Mouse (Mus musculus) kidney, postnatal 4 days (tissue): ENCODE data around the gene Fbh1.

Experiments used
- DNase-seq, 2 experiments: peaks; one replicate each; pipeline ENCODE4 v3.0.0; 2021; ENCODE audit warnings: mixed read lengths in 2 of 2

Gene Fbh1

DNA sequence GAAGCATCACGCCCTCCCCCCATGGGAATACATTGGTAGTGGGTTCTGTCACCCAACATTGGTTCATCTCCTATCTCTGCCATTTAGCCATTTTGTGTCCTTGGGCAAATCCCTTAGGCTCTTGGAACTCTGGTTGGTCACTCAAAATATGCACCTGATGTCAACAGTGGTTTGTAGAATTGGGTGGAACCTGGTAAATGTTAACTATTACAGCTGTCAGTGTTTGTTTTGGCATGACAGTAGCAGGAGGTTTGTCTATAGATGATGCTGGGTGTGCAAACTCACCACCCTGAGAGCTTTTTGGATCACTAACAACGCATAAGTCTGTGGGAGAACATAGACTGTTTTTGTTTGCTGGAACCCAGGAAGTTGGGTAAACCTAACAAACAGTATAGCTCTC is 58.8 kb downstream of the Fbh1 start:
- DNase-seq, result no peak

DNA sequence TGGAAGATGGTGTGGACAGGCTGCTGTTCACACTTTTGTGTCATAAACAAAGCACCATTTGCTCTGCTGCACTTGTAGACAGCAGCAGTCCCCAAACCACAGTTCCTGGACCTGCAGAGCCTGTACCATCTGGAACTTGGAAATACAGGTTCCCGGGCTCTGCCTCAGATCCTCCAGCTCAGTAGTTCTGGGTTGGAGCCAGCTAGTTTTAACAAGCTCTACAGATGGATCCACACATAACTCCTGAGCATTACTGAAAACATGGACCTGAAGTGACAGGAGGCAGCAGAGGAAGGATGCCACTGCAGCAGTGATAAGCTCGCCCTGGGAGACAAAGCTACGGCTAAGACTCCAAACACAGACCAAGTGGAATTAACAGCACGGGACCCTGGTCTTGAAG is 62.8 kb downstream of the Fbh1 start:
- no peak for DNase-seq

DNA sequence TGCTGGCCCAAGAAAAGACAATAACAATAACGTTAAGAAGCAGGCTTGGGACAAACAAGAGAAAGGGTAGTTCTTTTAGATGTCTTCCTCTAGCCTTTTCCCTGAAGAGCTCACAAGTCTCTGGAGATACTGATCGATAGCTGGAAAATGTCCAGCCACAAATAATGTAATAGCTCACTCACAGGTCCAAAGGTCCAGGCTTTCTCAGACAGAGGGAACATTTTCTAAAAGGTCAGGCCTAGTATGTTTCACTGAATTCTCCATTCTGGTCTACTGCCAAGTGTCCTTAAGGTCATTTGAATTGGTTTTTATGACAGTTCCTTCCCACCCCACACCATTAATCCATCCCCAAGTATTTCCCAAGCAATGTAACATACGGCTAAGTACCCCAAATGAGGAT is 64.4 kb downstream of the Fbh1 start:
- no peak for DNase-seq

DNA sequence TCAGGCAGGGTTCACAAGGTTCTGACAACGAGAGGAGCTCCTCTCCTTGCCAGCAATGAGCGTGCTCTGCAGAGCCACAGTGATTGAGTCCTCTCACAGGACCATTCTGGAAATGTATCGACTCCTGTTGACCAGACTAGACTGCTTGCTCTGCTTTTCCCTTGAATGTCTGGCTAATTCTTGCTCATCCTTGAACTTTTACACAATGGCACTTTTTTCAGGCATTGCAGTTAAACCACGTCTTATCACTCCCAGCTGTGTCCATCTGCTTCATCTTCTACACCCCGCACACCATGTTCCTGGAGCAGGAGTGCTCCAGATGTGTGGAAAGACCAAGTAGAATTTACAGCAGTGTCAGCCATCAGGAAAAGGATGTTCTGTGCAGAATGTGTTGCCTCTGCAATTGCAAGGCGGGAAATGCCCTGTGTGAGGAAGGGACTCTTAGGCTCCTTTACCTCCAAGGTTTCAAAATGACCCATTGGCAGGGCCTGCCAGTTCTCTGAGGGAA is 64.8 kb downstream of the Fbh1 start:
- no peak for DNase-seq

DNA sequence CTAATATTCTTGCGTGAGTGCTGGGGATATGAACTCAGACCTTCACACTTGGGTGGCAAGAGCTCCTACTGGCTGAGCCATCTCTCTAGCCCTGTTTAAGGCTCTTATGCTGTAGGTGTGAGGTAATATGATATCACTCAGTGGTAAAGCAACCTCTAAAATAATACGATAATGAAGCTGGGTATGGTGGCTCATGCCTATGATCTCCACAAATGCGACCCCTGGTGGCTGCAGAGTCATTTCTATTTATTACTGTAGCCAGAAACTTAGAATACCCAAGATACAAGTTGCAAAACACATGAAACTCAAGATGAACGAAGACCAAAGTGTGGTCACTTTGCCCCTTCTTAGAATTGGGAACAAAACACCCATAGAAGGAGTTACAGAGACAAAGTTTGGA is 67.3 kb downstream of the Fbh1 start:
- peak; percentile 59 to 65 for DNase-seq

DNA sequence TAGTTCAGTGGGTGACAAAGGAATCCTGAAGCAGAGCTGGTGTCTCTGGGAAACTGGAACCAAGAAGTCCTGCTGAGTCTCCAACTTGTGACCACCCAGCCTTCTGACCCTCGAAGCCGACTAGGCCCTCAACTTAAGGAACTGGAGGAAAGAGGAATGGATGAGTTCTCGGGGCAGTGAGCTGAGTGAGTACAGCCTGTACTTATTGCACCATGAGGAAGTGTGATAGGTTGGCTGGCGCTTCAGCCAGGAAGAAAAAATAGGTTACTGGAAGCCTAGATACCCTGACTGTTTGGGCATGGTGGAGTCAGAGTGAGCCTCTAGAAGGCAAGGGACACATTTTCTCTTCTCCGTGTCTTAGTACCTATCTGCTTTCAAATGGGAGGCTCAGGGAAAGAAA is 68.8 kb downstream of the Fbh1 start:
- DNase-seq, result no peak

DNA sequence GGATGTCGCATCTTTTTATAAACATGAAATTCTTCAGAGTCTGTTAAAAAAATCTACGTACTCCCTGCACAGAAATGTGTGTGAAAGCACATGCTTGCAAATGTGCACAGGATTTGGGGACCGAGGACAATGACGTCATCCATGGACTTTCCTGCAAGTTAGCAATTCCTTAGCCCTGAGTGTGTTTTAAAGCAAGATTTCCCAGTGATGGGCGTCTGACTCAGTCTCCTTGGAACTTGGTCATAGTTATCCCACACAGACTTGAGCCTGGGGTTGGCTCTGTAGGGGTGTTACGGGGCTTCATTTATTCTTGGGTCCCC is 70.7 kb downstream of the Fbh1 start:
- no peak for DNase-seq

DNA sequence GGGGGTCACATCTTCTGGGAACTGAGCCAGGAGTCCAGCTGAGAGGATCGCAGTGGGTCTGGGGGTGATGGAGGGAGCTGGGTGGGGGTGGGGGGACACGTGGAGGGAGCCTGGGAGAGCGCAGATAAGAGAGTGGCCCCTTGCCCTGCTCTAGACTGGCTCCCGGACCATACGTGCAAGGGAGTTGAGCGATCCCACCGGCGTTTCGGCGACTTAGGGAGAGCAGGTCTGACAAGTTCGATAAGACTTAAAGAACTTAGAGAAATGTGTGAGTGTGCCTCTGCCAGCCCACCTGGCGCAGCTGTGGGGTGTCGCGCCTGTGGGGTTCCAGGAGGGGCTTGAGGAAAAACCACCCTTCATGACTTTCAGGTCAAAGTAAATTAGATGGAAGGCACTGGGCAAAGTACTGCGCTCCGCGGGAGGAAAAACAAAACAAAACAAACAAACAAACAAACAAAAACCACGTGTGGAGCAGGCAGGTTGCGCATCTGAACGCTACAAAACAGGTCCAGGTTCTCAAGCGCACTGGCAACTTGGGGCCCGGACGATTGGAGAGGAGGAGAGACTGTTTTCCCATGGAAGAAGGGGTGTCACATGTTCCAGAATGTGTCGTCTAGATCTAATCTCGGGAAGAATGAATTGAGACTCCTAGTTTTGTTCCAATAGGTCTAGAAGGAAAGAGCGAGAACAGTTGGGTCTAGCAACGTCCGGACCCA is 71.2 kb downstream of the Fbh1 start:
- peak in 1 of 2 experiments; percentile 17 for DNase-seq

DNA sequence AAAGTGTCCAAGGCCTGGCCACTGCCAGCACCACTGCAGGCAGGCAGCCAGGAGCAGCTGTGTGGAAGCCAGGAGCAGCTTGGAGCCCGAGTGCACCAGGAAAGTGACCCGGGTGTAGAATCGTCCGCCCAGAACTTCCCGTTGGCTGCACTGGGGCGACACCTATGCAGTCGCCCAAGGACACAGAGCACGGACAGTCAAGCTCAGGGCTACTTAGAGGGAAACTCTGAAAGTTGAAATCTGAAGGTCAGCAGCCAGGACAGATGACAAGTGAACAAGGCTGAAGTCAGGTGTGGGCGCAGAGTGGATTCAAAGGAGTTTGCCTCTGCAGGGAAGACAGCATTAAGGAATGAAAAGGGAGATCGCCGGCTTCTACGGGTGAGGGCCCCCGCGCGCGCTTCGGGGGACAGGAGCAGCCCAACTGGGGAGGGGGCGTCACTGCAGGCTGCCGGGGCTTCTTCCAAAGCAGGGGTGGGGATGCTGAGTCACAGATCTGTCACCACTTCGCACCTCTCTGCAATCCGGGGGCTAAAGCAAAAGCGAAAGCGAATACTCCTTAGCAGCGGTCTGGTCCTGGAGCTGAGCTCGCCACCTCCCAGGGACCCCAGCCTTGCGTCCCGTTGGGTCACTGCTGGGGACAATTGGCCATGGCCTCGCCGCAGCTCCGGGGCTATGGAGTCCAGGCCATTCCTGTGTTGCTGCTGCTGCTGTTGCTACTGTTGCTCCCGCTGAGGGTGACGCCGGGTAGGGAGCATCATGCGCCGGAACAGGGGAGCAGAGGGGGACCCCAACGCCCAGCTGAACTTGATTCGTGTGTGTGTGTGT is 72.0 kb downstream of the Fbh1 start, which contains the start of gene Il15ra:
Gene Il15ra (plus strand): TSS at position 90 of the 825 bp plus-strand sequence.
- DNase-seq, result peak; percentile 74 to 83

DNA sequence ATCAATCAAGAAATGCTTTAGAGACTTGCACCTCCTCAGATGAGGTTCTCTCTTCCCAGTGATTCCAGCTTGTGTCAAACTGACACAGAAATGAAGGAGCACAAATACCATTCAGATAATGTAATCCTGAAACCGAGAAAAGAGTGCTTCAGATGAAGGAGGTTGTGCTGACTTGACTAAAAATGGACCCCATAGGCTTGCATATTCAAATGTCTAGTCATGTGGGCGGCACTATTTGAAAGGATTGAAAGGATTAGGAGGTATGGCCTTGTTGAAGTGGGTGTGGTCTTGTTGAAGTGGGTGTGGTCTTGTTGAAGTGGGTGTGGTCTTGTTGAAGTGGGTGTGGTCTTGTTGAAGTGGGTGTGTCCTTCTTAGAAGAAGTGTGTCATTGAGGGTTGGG is 77.5 kb downstream of the Fbh1 start:
- DNase-seq, result no peak

DNA sequence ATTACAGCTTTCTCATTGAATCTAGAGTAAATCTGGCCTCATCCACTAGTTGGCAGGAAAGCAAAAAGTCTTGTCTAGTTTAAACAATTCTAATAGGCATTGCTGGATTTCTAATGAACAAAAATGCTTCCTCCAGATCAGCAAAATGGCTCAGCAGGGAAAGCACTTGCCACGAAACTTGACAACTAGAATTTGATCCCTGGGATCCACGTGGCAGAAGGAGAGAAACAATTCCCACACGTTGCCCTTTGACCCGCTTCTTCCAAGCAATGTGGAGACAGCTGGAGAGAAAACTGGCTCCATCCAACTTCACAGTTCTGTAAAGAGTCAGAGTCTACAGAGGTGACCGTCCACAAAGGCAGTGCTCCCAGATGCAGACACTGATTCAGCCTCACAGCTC is 78.4 kb downstream of the Fbh1 start:
- DNase-seq, result peak; percentile 8 to 41

DNA sequence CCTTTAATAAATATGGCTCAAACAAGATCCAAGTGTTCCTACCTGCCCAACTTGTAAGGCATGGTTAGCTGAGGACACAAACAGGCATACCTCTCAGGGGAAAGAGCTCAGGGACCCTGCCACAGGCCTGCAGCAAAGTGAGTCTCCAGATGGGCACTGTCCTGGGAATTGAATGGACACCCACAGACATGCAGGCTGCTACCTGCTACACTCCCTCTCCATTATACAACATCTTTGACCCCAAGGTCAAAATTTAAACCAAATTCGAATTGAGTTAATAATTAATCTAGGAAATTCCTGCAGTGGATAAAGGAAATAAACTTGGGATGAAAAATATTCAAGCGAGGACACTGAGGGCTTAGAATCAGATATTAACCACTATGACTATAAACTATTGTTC is 81.5 kb downstream of the Fbh1 start:
- no peak for DNase-seq

DNA sequence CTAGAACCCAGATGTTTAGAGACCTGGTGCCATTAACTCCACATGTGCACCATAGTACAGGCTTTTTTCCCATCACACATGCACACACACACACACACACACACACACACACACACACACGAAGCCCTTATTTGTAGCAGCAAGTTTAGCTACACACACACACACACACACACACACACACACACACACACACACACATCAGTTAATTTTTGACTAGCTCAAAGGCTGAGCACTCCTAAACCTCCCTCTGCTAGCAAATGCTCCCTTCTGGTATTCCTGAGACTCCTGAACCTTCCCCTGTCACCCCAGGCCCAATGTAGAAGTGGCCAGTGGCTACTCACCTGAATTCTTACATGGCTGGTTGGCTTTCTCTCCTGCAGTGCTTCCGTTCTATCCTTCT is 83.3 kb downstream of the Fbh1 start:
- peak; percentile 36 to 51 for DNase-seq

DNA sequence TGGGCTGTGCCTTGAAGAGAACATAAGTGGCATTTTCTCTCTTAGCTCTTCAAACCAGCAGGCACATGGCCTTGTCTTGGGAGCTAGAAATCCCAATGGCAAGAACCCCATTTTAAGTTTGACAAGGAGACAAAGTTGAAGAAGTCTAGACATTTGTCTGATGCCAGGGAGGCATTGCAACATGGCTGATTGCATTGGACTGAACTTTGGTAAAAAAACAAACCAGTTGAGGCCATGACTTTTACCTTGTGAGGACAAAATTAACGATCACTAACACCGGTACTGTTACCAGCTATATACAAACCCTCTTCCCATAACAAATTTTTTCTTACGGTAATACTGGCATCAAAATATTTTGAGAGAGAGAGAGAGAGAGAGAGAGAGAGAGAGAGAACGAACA is 84.0 kb downstream of the Fbh1 start:
- DNase-seq, result no peak
